Mouse (Mus musculus): ENCODE measurements around the gene Pilra.

Pilra gene

DNA sequence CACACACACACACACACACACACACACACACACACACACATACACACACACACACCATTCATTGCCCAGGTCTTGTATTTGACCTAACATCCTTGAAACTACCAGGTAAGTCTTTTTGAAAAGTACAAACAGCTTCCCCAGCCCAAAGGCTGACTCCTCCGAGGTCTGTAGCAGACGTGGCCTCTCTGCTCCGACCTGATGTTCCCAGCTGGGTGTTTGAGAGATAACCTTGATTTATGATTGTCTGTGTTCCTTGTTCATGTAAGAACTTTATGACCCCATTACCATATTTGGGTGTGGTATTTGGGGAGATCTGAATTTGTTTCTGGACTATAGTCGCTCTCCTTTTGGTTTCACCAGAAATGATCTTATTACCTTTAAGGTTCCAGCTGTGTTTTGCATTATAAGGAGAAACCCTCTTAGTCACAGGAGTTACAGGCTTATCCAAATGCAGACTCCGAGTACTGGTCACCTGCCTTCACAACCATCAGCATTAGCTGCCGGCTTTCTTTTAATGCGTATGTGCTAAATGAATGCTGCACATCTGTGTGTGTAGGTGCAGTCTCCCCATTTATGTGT, 58.7 kb downstream of the Pilra start:
- DNase-seq: no peak

DNA sequence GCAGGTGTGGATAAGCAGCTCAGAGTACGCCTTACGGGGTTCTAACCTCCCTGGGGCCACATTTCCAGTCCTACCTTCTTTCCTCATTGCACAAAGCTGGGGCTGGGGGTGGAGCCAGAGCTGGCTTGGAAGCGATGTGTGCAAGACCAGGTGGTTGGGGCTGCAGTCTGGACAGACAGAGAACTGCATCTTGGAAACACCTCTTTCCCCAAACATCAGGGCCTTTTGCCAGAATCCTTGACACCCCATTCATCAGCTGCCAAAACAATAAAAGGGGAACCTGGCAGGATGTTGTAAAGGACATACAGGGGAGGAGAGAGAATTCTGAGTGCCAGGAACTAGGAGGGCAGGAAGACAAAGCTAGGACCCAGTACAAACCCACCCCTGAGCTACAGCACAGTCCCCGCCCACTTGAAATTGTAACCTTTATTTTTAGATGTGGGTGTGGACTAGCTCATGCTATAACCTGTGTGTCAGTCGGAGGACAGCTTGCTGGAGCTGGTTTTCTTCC, 59.6 kb downstream of the Pilra start:
- DNase-seq: no peak

DNA sequence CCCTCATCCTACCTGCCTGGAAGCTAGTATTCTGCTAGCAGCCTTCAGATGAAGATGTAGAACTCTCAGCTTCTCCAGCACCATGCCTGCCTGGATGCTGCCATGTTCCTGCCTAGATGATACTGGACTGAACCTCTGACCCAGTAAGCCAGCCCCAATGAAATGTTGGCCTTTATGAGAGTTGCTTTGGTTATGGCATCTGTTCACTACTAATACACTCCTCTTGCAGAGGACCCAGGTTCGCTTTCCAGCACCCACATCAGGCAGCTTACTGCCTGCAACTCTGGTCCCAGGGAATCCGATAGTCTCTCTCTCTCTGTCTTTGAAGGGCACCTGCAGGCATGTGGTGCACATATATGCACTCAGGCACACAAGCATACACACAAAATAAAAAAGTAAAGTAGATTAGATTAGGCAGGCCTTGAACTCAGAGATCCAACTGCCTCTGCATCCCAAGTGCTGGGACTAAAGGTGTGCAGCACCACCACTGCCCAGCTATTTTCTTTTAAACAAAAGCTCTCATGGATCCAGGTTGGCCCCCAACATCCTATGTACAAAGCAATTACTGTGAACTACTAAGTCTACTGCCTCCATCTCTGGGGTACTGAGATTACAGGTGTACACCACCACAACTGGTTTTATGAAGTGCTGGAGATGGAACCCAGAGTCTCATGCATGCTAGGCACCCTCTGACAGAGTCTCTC, 60.3 kb downstream of the Pilra start:
- no peak for DNase-seq

DNA sequence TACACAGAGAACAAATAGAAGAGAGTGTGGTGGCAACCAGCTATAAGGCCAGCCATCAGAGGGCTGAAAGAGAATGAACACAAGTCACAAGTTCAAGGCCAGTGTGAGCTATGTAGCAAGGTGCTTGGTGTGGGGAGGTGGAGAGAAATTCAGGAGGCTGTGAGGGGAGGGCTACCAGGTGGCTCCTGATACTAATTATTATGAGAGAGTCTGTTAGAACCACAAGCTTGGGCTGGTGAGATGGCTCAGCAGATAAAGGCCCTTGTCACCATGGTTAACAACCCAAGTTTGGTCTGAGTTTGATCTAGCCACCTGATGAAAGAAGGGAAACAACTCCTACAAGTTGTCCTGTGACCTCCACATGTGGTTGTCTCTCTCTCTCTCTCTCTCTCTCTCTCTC, 63.3 kb downstream of the Pilra start:
- no peak for DNase-seq
